28 mouse cellular contexts compared by ENCODE assay signal in the genomic region with DNA sequence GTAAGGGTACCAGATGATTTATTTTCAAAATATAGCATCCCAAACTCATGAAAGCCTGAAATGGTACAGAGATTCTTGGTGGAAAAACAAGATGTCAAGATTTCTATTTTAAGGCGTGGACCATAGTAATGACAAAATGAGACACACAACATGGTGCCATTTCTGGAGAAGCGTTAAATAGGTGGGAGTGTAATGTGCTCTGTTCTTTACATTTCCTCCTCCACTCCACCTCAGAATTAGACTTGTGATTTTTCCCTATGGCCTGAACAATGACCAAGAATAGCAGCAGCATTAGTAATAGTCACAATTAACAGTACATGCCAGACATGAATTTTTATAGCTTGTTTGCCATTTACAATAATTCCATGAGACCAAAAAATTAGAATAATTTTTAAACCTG.
"Had no signal": no experiment of that assay in that cellular context is flagged by ENCODE, and none has a peak within 500 bp of the region (broad histone marks: within the 10 kb centered on the region; RNA-seq: fewer than 3 reads in every experiment).

No protein-coding gene starts in this region.

- H3K27ac ChIP-seq: limb, embryonic 10.5 days; limb, embryonic 12.5 days; limb, embryonic 13.5 days; limb, embryonic 15.5 days; liver, embryonic 12.5 days; liver, embryonic 13.5 days; liver, embryonic 14.5 days; liver, embryonic 15.5 days; lung, embryonic 15.5 days; macrophage; midbrain, embryonic 10.5 days; midbrain, embryonic 12.5 days; midbrain, embryonic 13.5 days; midbrain, embryonic 15.5 days had no signal

- DNase-seq: left cerebral cortex, postnatal 4 days; liver; liver, embryonic 13.5 days; liver, postnatal 0 days; lung, adult 18-20 months; lung, adult 2 months; lung, embryonic 14.5 days; lung, postnatal 10 days; lung, postnatal 14 days; lung, postnatal 36 days; lung, postnatal 4 days; midbrain, embryonic 14.5 days had no signal

- H3K4me3 ChIP-seq: limb, embryonic 10.5 days; limb, embryonic 12.5 days; limb, embryonic 13.5 days; limb, embryonic 15.5 days; liver, embryonic 12.5 days; liver, embryonic 13.5 days; liver, embryonic 15.5 days; lung, embryonic 15.5 days; midbrain, embryonic 10.5 days; midbrain, embryonic 12.5 days; midbrain, embryonic 13.5 days; midbrain, embryonic 15.5 days; myocyte had no signal

- ATAC-seq: liver, embryonic 12.5 days; liver, postnatal 0 days; lung, postnatal 0 days; midbrain, embryonic 13.5 days; midbrain, embryonic 15.5 days; midbrain, embryonic 16.5 days had no signal
